Mouse (Mus musculus) embryo, embryonic 11.5 days (tissue): ENCODE results near the gene Prss45.

ENCODE experiments used
- DNase-seq: peaks from one replicate; pipeline ENCODE4 v3.0.0-alpha.2; 2012; ENCODE audit warnings: low read depth, low spot score

The Prss45 gene

DNA sequence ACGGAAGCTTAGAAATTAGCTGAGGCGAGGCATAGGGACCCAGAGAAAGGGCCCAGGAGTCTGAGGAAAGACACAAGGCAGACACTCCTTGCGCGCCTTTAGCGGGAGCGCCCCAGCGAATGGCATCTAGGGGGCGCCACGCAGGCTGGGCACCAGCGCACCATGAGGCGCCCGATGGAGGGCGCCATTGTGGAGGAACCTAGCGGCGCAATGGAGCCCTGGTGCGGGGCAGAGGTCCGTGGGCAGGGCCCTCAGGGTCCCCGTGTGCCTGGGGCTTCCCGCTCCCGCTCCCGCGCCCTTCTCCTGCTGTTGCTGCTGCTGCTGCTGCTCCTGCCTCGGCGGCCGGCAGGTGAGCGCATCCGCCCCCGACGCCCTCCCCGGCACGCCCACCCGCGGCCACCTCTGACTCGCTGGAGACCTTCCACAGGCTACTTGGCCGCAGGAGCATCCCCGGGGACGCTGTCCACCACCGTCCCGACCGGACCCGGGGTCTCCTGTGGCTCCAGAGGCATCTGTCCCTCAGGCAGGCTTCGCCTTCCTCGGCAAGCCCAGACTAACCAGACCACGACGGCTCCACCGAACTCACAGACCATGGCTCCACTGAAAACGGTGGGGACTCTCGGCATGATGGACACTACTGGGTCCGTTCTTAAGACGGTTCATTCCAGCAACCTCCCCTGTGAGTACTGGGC, 23.5 kb downstream of the Prss45 start, which contains the start of gene Prss50:
Gene Prss50 (plus strand): TSS at position 187 of the 692 bp plus-strand sequence.
- no peak for DNase-seq

DNA sequence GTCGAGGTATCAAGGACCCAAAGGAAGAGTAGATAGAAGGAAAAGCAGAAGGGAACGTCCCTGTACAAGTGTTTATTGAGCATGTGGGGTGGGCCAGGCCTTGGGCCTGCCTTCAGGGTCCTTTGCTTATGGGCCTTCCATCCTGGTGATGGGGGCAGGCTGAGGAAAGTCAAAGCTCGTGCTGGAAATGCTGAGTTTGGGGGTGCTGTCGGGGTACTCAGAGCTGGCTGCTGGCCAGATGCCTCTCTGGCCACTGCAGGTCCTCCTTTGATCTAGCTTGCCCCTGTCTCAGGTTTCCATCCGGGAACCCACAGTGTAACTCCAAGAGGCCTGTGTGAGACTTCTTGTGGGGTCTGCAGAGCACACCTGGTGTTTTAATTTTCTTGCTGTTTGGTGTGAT, 24.1 kb downstream of the Prss45 start:
- no peak for DNase-seq

DNA sequence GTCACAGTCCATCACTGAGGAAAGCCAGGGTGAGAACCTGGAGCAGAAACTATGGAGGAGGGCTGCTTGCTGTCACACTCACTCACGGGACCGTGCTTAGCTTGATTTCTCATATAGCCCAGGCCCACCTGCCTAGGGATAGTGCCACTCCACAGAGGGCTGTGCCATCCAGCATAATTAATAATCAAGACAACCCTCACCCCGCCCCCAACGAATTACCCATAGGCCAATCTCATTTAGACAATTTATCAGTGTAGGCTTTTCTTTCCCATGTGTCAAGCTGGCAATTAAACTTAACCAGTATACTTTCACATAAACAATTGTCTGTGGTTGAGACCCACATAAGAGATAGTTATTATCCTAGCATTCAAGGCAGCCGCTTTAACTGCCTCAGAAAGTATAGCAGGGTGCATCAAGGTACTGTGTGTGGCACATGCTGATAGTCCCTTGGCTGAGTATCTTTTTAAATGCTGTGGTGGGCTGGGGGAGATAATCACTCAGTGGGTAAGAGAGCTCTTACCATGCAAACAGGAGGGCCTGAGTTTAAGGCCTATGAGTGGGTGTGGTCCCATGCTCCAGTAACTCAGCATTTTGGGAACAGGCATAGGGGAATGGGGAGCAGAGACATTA, 24.7 kb downstream of the Prss45 start:
- no peak for DNase-seq

DNA sequence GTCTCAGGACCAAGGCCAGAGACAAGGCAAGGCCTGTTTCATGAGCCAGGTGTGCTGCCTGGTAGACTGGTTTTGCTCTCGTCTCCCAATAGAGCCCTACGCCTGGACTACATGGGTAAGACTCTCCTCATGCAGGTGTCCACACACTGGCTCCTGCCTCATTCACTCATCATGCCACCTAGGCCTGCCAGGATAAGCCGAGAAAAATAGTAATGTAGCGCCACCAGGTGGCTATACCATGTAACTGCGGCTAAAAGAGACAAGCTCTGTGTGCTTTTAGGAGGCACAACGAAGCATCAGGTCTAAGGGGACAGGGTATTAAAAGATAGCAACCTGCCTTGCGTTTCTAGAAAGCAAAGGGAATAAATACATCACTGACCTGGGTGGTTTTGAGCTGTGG, 36.6 kb downstream of the Prss45 start:
- no peak for DNase-seq

DNA sequence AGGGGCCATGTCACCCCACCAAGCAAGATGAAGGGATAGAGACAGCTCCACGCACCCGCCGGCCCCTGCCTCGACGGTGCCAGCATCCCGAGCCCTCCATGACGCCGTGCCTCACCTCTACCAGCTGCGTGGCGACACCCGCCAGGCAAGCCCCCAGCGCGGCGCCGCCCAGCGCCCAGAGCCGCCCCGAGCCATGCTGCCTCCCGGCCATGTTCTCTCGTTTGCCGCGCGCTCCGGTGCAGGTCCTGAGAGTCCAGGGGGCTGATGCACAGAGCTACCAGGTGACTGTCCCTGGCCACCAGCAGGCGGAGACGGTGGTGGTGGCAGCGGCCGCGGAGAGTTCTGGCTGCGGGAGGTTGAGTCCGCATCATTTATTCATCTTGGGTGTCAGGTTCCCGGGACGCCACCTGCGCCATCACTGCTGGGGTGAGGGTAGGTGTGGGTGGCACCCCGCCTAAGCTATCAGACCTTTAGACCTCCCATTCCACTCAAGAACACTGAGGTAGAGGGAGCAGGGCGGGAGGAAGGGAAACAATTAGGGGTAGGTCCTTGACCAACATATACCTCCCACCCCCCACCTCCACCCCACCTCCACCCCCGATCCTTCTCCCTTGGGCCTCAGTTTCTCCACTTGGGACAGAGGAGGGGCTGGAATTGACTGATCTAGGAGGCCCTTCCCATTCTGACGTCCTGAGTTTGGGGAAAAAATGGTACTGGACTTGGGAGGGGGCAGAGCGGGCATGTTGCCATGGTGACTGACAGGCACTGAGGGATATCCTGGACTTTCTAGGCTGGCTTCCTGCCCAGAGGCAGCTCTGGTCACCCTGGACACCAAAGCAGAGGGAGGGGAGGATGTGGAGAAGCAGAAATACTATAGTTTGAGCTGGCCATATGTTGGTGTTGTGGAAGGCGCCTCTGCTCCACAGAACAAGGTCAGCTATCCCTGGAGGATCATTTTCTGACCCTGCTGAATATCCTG, 39.6 kb downstream of the Prss45 start:
- DNase-seq: no peak

- no peak for DNase-seq
Measured at GRCm38 (mm10) chr9:110874660-110875191, 40.3 kb downstream of the Prss45 start.

DNA sequence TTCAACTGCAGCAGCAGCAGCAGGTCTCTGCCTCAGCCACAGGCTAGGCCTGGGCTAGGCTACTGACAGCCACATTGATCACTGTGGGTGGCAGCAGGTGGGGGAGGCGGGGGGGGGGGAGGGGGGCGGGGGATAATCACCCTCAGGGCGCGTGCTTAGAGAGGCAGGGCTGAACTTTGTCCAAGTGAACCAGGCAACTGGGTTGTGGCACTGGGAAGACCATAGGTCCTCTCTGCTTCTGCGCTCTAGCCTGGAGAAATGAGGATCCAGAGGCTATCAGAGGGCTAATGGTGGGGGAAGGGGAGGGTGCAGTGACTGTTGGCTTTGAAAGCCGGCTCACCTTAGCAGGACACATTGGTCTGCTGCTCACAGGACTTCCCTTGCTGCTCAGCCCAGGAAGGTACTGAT, 40.9 kb downstream of the Prss45 start:
- no peak for DNase-seq

- no peak for DNase-seq
Measured at GRCm38 (mm10) chr9:110877353-110877752, 43.0 kb downstream of the Prss45 start.

DNA sequence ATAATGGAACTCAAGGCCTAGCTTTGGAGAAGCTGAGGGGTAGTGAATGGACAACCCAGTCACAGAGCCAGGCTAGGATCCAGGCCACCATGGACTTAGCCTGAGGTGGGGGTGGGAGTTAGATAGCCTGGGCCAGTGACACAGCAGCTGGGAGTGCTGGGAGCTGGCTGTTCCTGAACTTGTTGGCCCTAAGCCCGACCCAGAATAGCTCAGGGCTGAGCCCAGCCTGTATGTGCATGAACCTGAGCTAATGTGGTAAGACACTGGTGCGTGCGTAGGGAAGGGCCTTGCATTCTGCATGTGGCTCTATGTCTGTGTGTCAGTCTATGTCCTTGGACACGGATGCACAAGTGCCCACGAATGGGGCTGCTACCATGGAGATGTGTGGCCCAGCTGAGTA, 43.5 kb downstream of the Prss45 start:
- DNase-seq: no peak

DNA sequence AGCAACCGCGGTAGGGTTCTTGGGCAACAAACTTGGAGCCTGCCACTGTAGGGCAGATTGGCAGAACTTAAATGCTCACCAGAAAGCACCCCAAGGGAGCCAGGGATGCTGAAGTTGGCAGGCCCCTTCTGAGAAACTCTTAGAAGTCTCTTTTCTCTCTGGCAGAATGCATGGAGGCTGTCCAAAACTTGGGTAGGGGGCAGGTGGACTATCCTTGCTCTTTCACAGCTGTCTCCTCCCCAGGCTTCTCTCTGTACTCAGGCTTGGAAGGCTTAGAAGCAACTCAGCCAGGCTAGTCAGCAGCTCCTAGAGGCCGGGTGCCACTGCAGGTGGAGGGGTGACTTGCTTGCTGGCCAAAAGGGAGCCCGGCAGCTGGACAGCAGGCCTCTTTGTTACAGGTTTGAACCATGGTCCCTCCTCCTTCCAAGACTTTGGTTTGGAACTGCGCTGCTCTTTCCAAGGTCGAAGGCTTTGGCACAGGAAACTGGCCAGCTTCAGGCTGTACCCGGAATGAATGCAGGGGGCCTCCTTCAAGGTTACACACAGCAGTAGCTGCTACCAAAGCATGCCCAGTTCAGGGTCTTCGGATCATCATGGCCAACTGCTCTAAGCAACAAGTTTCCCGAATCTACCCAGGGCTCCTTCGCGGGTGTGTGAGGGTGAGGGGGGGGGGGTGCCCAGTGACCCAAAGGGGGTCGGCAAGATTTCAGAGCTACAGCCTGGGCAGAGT, 45.0 kb downstream of the Prss45 start, which contains the start of gene Als2cl:
Gene Als2cl (plus strand): TSS at position 680 of the 730 bp plus-strand sequence.
- no peak for DNase-seq

DNA sequence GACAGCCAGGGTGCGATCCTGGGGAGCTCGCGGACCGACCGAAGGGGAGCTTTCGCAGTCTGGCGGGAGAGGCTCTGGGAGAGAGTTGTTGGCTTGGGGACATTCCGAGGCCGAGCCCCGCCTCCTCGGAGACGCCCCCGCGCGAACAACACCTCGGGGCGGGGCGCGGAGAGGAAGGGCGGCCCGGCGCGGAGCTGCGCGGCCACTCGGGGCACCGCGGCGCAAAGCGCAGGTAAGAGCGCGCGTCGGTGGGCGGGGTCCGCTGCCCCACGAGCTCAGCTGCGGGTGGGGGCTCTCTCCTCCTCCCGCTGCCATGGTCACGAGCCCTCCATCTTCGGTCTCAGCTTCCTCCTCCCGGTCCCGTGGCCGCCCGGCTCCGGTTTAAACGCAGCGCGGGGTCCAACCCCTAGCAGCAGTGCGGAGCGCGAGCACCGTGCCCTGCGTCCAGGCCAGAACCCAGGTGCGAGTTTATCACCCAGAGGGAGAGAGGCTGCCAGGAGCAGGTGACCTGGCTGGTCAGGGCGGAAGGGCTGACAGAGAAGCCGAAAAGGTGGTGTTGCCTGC, 45.7 kb downstream of the Prss45 start, which contains the start of gene Tmie:
Gene Tmie (minus strand): TSS at position 116 of the 564 bp plus-strand sequence.
- no peak for DNase-seq

GRCm38 (mm10) chr9:110880772-110881171, 46.4 kb downstream of the Prss45 start:
- no peak for DNase-seq

DNA sequence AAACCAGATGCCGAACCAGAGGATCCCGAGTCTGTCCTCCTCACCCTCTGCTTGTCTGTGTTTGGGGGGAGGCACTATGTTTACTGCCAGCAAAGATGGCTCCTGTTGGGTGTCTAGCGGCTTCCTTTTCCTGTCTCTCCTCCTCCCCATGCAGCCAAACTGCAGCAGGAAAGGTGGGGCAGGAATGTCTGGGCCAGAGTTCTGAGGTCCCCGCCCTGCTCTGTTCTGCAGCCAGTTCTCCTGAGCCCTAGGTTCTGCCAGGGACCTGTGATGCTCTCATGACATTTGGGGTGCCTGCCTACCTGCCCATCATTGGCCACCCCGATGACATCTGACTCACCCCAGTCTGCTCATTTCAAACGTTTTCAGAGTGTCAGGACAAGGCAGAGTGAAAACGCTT, 47.6 kb downstream of the Prss45 start:
- DNase-seq: no peak

DNA sequence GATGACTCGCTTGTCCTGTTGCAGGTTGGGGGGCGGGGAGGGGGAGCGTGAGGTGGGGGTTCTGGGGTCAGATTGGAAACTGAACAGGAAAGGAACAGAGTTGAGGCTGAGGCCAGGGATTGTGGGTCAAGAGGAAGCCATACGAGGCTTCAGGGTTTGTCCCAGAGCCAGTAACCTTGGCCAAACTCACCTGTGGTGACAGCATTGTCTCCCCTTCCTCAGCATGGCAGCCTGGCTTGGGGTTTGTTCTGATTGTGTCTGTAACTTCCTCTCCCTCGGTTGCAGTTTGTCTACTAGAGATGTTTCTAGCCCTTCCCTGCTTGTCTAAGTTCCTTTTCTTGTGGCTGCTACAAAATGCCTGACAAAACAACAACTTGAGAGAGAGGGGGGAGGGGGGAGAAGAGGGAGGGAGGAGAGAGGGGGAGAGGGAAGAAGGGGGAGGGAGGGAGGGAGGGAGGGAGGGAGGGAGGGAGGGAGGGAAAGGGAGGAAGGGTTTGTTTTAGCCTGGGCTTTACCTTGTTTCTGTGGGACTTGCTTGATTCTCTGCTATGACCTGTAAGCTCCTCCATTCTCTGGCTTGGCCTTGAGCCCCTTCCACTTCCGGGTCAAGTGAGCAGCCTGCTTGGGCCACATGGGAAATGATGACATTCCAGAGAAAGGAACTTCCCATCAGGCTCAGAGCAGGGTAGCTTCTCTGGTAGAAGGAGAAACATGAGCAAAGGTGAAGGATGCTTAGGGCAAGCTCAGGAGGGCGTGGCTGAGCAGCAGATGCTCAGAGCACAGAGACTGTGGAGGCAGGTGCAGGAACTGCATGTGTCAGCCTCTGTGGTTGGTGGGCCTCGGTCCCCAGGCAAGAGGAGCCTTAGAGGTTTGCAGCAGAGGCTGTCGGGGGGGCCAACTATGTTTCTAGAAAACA, 53.3 kb downstream of the Prss45 start:
- no peak for DNase-seq

DNA sequence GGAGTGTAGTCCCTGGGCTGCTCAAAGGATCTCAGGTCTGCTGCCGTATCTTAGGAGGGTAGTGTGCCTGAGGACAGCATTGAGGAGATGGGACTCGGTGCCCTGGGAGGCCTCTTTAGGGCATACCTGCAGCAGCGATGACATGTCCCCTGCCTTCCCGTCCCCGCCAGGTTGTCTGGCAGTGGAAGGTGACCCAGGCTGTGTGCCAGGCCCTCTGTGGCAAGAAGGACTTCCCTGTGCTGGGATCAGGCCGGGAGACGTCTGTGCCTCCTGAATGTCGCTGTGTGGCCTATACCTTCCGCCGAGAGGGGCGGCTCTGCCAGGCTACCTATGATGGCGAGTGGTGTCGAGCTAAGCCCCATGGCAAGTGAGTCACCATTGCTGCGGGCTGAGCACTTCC, 54.5 kb downstream of the Prss45 start:
- no peak for DNase-seq

GRCm38 (mm10) chr9:110890026-110890783, 55.8 kb downstream of the Prss45 start:
- DNase-seq: no peak
